Mouse (Mus musculus) left cerebral cortex, postnatal 4 days (tissue): ENCODE results near the gene Tff3. TPM values are rescaled to one million over a fixed set of nuclear protein-coding genes. Genes with fewer than 3 reads are reported as not detected.

Source experiments
- DNase-seq: peaks from one replicate; pipeline ENCODE4 v3.0.0-alpha.2; 2022
- intact Hi-C: fragments of 180-260 bp; cut with DNase I; formaldehyde crosslinking; loops from one replicate; pipeline ENCODE4 v1.15.1; 2025
- total RNA-seq, 2 experiments: library from RNA; stranded (reverse); gene quantifications; 2 replicates each; pipeline ENCODE4 v1.2.3; 2021

Tff3 gene
- total RNA-seq, 2 experiments from 2014 or later: not detected

DNA sequence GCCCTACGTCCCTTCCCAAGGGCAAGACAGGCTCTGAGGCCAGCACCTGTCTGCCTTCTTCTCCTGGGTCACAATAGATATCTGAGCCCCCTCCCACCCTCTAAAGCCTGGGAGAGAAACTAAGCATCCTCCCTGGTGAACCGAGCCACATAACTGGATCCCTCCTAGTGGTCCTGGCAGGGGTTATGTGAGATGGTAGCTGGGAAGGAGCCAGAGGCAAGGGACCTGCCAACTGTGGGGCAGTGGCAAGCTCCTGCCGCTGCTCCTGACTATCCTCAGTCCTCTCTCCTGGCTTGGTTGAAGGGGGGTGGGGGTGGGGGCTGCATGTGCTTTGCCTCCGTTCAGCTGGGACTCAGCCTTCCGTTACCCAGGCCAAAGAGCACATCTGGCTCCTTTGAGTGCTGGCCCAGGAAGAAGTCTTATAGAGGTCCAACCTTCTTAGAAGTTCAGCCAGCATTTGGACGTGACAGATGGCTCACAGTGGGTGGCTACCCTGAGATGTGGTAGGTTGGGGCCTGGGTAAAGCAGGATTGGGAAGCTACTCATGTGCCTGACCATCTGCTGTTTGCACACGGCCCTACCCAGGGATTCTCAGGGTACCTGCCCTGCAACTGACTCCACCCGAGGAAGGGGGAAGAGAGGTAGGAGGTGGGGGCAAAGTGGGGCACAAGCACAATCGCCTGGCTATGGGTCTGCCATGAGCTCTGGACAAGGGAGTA lies 3.7 kb downstream of the Tff3 start:
- DNase-seq: peak; percentile 94
- intact Hi-C loops: no loop called here

- intact Hi-C loops: no loop called here
- peak; percentile 83 for DNase-seq
These were observed 7.5 kb downstream of the Tff3 start for GRCm38 (mm10) chr17:31121975-31122374.

- peak; percentile 87 for DNase-seq
- intact Hi-C loops: loop anchor here (5.0 kb wide), 1 partner anchor 102 kb away; no protein-coding TSS in a partner anchor
These were observed 10.0 kb downstream of the Tff3 start for GRCm38 (mm10) chr17:31119429-31119828.

DNA sequence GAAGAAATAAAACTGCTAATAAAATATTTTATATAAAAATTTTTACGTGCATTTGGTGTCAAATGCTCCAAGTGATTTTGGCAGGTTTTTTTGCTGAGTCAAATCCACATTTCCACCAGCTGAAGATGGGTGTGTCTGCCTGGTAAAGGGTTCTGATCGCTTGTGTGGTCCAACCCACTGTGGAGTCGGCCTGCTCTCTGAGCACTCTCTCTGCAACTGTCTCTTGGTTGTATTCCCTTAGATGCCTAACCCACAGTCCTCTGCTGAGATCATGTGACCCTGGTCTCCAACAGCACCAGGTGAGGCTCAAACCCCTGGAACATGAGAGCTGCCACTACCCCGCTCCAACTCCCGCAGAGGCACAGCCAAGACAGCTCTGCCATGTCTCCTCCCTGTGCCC lies 11.5 kb downstream of the Tff3 start:
- intact Hi-C loops: loop anchor here (5.0 kb wide), 1 partner anchor 101 kb away; no protein-coding TSS in a partner anchor
- DNase-seq: no peak

DNA sequence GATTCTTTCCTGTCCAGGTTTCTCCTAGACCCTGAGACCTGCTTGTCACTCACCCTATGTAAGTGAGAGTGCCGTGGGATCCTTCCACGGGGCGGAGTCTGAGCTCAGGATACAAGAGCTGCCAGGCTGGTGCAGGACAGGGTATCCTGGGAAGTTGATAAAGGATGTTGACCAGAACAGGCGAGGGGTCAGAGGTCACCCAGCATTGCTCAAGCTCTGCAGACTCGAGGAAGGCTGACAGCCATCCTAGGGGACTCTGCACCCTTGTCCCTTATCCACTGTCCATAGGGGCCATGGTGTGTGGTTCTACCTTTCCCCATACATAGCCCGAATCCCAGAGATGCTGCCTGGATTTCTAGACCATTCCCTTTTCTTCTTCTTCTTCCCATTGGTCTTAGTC lies 13.4 kb downstream of the Tff3 start:
- intact Hi-C loops: loop anchor here (5.0 kb wide), 1 partner anchor 99 kb away; no protein-coding TSS in a partner anchor
- no peak for DNase-seq

GRCm38 (mm10) chr17:31113191-31113856 lies 16.1 kb downstream of the Tff3 start:
- DNase-seq: no peak
- intact Hi-C loops: no loop called here

DNA sequence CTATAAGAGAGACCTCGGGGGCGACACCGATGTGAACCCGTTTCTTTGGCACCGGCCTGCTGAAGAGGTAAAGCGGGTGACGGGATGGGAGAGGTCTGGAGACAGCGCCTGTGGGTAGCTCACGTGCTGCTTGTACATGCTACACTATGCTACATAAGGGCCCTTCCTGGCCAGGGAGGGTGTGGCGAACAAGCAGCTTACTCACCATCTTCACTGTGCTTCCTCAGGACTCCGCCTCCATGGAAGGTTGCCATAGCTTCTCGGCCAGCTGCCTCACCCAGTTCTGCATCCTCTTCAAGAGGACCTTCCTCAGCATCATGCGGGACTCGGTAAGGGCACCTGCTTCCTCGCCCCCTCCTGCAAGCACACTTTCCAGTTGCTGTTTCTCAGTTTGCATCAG lies 21.1 kb downstream of the Tff3 start:
- no peak for DNase-seq
- intact Hi-C loops: no loop called here

- DNase-seq: peak; percentile 29
- intact Hi-C loops: no loop called here
These were observed 25.6 kb downstream of the Tff3 start for GRCm38 (mm10) chr17:31103823-31104222.

DNA sequence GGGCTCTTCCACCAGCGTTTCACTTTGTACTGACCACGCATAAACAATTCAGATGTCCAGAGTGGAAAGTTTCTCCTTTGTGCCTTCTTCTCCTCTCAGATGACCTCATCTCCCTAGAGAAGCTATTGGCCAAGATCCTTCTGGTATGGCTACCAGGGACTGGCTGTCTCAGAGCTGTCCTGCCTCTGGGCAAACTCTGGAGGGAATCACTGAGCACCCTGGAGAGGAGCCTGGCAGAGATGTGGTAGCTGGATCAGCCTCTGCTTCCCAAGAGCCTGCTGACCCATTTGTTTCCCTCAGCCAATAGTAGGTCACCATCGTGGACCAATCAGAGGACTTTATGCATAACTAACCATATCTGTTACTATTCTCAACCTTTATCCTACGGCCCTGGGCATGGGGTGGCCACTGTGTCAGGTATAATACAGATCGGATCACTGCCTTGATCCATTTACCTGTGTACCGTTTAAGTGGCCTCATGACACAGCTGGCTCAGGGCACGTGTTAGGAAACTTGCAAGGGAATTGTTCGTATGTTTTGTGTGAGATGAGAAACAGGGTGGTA lies 26.4 kb downstream of the Tff3 start:
- intact Hi-C loops: no loop called here
- no peak for DNase-seq

DNA sequence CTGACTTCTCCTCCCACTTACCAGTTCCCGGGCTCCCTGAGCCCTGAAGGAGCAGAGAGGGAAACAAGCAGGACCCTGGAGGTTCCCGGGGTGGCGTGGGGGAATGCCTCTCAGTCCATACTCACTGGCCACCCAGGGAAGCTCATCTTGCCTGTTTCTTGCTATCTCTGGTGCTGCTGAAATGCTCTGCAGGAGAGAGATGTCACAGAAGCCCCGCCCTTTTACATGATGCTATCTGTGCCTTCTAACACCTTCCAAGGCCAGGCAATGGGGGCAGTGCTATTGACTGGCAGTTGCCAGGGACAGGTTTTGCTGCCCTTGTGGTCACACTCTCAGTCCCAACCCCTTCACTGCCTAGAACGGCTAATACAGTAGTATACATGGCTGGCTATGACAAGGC lies 30.7 kb downstream of the Tff3 start:
- intact Hi-C loops: no loop called here
- DNase-seq: no peak

GRCm38 (mm10) chr17:31096893-31097292 lies 32.6 kb downstream of the Tff3 start:
- intact Hi-C loops: no loop called here
- DNase-seq: no peak

- intact Hi-C loops: no loop called here
- no peak for DNase-seq
These were observed 33.9 kb downstream of the Tff3 start for GRCm38 (mm10) chr17:31095570-31095969.

- no peak for DNase-seq
- intact Hi-C loops: no loop called here
These were observed 34.7 kb downstream of the Tff3 start for GRCm38 (mm10) chr17:31094781-31095180.

GRCm38 (mm10) chr17:31091023-31091735 lies 38.3 kb downstream of the Tff3 start:
- intact Hi-C loops: no loop called here
- no peak for DNase-seq

DNA sequence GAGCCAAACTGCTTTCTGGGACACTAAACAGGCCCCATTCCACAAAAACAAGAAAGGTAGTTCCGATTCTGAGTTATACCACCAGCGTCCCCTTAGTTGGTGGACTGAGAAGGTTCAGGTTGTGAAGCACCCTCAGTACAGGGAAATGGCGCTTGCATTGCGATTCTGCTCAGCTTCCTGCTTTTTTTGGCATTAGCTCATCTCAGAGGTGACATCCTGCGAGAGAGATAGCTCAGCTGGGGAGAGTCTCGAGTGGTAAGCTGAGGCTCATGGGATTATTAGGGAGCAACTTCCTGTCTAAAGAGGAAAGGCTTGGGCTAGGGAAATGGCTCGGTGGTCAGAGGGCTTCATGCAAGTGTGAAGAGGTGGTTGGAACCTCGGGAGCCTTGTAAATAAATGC lies 39.6 kb downstream of the Tff3 start:
- intact Hi-C loops: no loop called here
- DNase-seq: no peak

DNA sequence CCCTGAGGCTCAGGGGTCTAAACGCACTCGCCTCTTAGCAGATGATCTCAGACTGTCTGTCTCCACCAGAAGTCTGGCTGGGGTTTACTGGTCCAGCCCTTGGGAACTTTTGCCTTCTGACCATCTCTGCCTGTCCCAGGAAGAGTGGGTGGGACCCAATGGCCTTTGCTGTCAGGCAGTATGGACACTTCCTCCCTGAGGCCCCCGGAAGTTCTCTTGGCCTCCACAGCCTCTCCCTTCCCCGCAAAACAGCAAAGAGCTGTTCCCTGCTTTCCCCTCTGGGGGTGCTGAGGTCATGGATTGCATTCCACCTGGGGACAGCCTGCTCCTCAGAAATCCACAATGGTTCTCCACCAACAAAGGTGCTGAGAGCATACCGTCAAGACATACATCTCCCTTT lies 40.7 kb downstream of the Tff3 start:
- no peak for DNase-seq
- intact Hi-C loops: no loop called here

GRCm38 (mm10) chr17:31086196-31086595 lies 43.2 kb downstream of the Tff3 start:
- peak; percentile 66 for DNase-seq
- intact Hi-C loops: no loop called here

GRCm38 (mm10) chr17:31085519-31085918 lies 43.9 kb downstream of the Tff3 start:
- intact Hi-C loops: no loop called here
- DNase-seq: no peak

- intact Hi-C loops: no loop called here
- DNase-seq: no peak
These were observed 47.0 kb downstream of the Tff3 start for GRCm38 (mm10) chr17:31082296-31083078.

DNA sequence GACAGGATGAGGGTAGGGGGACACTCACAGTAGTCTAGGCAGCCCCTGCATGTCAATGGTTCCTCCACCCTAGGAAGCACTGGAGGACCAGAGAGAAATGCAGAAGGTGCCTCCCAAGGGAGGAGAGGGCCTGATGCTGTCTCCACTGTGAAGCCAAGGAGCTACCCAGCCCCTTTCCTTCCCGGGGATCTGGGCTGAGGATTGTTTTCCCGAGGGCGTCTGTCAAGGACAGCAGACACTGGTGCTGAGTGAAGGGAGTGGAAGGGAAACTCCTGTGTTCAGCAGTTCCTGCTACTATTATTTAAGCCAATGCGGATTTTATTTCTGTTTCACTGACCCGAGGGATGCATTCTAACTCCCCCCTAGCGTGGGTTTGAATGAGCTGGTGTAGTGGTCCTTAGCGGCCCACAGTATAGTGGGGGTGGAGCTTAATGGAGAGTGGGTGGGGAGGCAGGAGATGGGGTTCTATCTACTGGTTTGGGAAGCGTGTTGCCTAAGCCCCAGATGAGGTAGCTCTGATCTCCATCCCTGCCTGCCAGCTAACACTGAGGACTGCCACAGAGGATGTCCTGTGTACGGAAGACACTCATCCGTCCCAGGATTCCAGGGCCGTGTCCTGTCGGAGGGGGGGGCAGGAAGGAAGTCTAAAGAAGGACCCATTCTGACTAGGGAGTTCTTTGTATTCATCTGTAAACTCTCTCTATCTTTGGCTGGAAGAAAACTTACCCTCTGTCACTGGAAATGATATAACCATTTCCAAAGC lies 50.2 kb downstream of the Tff3 start:
- intact Hi-C loops: no loop called here
- DNase-seq: no peak
